Mouse (Mus musculus): ENCODE data around the gene Ick. TPM values are rescaled to one million over a fixed set of nuclear protein-coding genes. Genes with fewer than 3 reads are reported as not detected.
A peak's percentile ranks its signal among the peaks of the same experiment; 100 is the strongest.

The Ick gene
- polyA plus RNA-seq, 1 experiment from 2014 or later, result 30.6 TPM

GRCm38 (mm10) chr9:78105501-78105932 lies 3.5 kb upstream of the Ick start:
- ATAC-seq (ENCODE audit: low FRiP score), result no peak
- H3K9ac ChIP-seq (replicated peaks), result no peak overlapping the region
- H3K4me2 ChIP-seq, result no peak overlapping the region
- H3K27ac ChIP-seq (replicated peaks), result no peak overlapping the region
- H3K4me1 ChIP-seq, result peaks cover 27% of the 10 kb centered on the region
- WGBS, result 92% methylated on average over 6 of the region's 6 CpGs
- no peaks in the 10 kb centered on the region for H3K9me3 ChIP-seq (replicated peaks)
- peaks cover 9% of the 10 kb centered on the region for H3K36me3 ChIP-seq
- H3K27me3 ChIP-seq (replicated peaks), result no peaks in the 10 kb centered on the region
- no peak overlapping the region for H3K4me3 ChIP-seq (replicated peaks)

GRCm38 (mm10) chr9:78106821-78107220 lies 2.2 kb upstream of the Ick start:
- no peak for ATAC-seq (ENCODE audit: low FRiP score)
- Histone ChIP-seq H3K27ac (replicated peaks) (no peak overlapping the region), H3K4me2 (peak overlapping the region; percentile 86; the same call in 1 of the 2 replicates), H3K27me3 (replicated peaks) (no peaks in the 10 kb centered on the region), H3K36me3 (no peaks in the 10 kb centered on the region), H3K9me3 (replicated peaks) (no peaks in the 10 kb centered on the region), H3K4me3 (replicated peaks) (no peak overlapping the region), H3K9ac (replicated peaks) (no peak overlapping the region), H3K4me1 (peaks cover 27% of the 10 kb centered on the region)
- 83% methylated on average over 4 of the region's 4 CpGs for WGBS

GRCm38 (mm10) chr9:78107582-78107911 lies 1.4 kb upstream of the Ick start:
- Histone ChIP-seq H3K9me3 (replicated peaks) (no peaks in the 10 kb centered on the region), H3K36me3 (no peaks in the 10 kb centered on the region), H3K27me3 (replicated peaks) (no peaks in the 10 kb centered on the region), H3K4me2 (peak overlapping the region; percentile 86), H3K27ac (replicated peaks) (peak overlapping the region; percentile 94), H3K4me3 (replicated peaks) (peak overlapping the region; percentile 92), H3K4me1 (peaks cover 27% of the 10 kb centered on the region), H3K9ac (replicated peaks) (peak overlapping the region; percentile 93)
- 24% methylated on average over 6 of the region's 6 CpGs for WGBS
- no peak for ATAC-seq (ENCODE audit: low FRiP score)

GRCm38 (mm10) chr9:78107912-78108795 lies 838 bp upstream of the Ick start:
- ATAC-seq (ENCODE audit: low FRiP score), result peak; percentile 84
- no peaks in the 10 kb centered on the region for H3K9me3 ChIP-seq (replicated peaks)
- WGBS, result under 1% methylated on average over 87 of the region's 88 CpGs
- H3K4me2 ChIP-seq, result peak overlapping the region; percentile 86
- peak overlapping the region; percentile 92 for H3K4me3 ChIP-seq (replicated peaks)
- peak overlapping the region; percentile 94 for H3K27ac ChIP-seq (replicated peaks)
- peaks cover 30% of the 10 kb centered on the region for H3K4me1 ChIP-seq
- no peaks in the 10 kb centered on the region for H3K27me3 ChIP-seq (replicated peaks)
- H3K9ac ChIP-seq (replicated peaks), result peak overlapping the region; percentile 93
- no peaks in the 10 kb centered on the region for H3K36me3 ChIP-seq

GRCm38 (mm10) chr9:78109656-78110055 lies 664 bp downstream of the Ick start:
- Histone ChIP-seq H3K9ac (replicated peaks) (0 out of 2 replicates have a peak overlapping the region, but pooled peaks have one; percentile 22), H3K9me3 (replicated peaks) (no peaks in the 10 kb centered on the region), H3K4me3 (replicated peaks) (peak overlapping the region; percentile 92), H3K4me2 (peak overlapping the region; percentile 86), H3K27ac (replicated peaks) (no peak overlapping the region), H3K4me1 (peaks cover 37% of the 10 kb centered on the region), H3K36me3 (no peaks in the 10 kb centered on the region), H3K27me3 (replicated peaks) (no peaks in the 10 kb centered on the region)
- no peak for ATAC-seq (ENCODE audit: low FRiP score)
- WGBS, result 60% methylated on average over 5 of the region's 5 CpGs

- WGBS, result 76% methylated on average over 2 of the region's 2 CpGs
- Histone ChIP-seq H3K9ac (replicated peaks) (no peak overlapping the region), H3K27ac (replicated peaks) (no peak overlapping the region), H3K9me3 (replicated peaks) (no peaks in the 10 kb centered on the region), H3K27me3 (replicated peaks) (no peaks in the 10 kb centered on the region), H3K4me3 (replicated peaks) (no peak overlapping the region), H3K36me3 (no peaks in the 10 kb centered on the region), H3K4me1 (peaks cover 44% of the 10 kb centered on the region), H3K4me2 (no peak overlapping the region)
- no peak for ATAC-seq (ENCODE audit: low FRiP score)
Measured at GRCm38 (mm10) chr9:78111456-78111855, 2.5 kb downstream of the Ick start.

- Histone ChIP-seq H3K27me3 (replicated peaks) (no peaks in the 10 kb centered on the region), H3K4me3 (replicated peaks) (peak overlapping the region; percentile 72), H3K4me1 (peaks cover 30% of the 10 kb centered on the region), H3K9ac (replicated peaks) (peak overlapping the region; percentile 83), H3K36me3 (no peaks in the 10 kb centered on the region), H3K27ac (replicated peaks) (peak overlapping the region; percentile 92), H3K4me2 (peak overlapping the region; percentile 69), H3K9me3 (replicated peaks) (no peaks in the 10 kb centered on the region)
- WGBS, result 2% methylated on average over 47 of the region's 47 CpGs
- ATAC-seq (ENCODE audit: low FRiP score), result peak; percentile 84
Measured at GRCm38 (mm10) chr9:78112770-78113537, 4.0 kb downstream of the Ick start.

- H3K36me3 ChIP-seq, result no peaks in the 10 kb centered on the region
- H3K4me1 ChIP-seq, result peaks cover 30% of the 10 kb centered on the region
- peak overlapping the region; percentile 72 for H3K4me3 ChIP-seq (replicated peaks)
- H3K9ac ChIP-seq (replicated peaks), result peak overlapping the region; percentile 83
- H3K9me3 ChIP-seq (replicated peaks), result no peaks in the 10 kb centered on the region
- H3K27ac ChIP-seq (replicated peaks), result peak overlapping the region; percentile 92
- under 1% methylated on average over 14 of the region's 14 CpGs for WGBS
- H3K4me2 ChIP-seq, result peak overlapping the region; percentile 69
- H3K27me3 ChIP-seq (replicated peaks), result no peaks in the 10 kb centered on the region
- ATAC-seq (ENCODE audit: low FRiP score), result peak; percentile 26
Measured at GRCm38 (mm10) chr9:78113538-78113885, 4.5 kb downstream of the Ick start.

GRCm38 (mm10) chr9:78115746-78116145 lies 6.8 kb downstream of the Ick start:
- no peak for ATAC-seq (ENCODE audit: low FRiP score)
- Histone ChIP-seq H3K27me3 (replicated peaks) (no peaks in the 10 kb centered on the region), H3K4me3 (replicated peaks) (0 out of 2 replicates have a peak overlapping the region, but pooled peaks have one; percentile 72), H3K9ac (replicated peaks) (no peak overlapping the region), H3K36me3 (no peaks in the 10 kb centered on the region), H3K9me3 (replicated peaks) (no peaks in the 10 kb centered on the region), H3K4me1 (peaks cover 24% of the 10 kb centered on the region), H3K4me2 (peak overlapping the region; percentile 69), H3K27ac (replicated peaks) (no peak overlapping the region)
- 78% methylated on average over 9 of the region's 9 CpGs for WGBS

- Histone ChIP-seq H3K36me3 (0 out of 2 replicates have a peak, but pooled peaks cover 4% of the 10 kb centered on the region), H3K9ac (replicated peaks) (no peak overlapping the region), H3K4me2 (no peak overlapping the region), H3K9me3 (replicated peaks) (no peaks in the 10 kb centered on the region), H3K27ac (replicated peaks) (no peak overlapping the region), H3K27me3 (replicated peaks) (no peaks in the 10 kb centered on the region), H3K4me1 (peaks cover 23% of the 10 kb centered on the region), H3K4me3 (replicated peaks) (no peak overlapping the region)
- 98% methylated on average over 2 of the region's 2 CpGs for WGBS
- no peak for ATAC-seq (ENCODE audit: low FRiP score)
Measured at GRCm38 (mm10) chr9:78117690-78118089, 8.7 kb downstream of the Ick start.

GRCm38 (mm10) chr9:78121358-78121757 lies 12.4 kb downstream of the Ick start:
- no peaks in the 10 kb centered on the region for H3K9me3 ChIP-seq (replicated peaks)
- 0 out of 2 replicates have a peak, but pooled peaks cover 4% of the 10 kb centered on the region for H3K36me3 ChIP-seq
- H3K9ac ChIP-seq (replicated peaks), result no peak overlapping the region
- H3K27ac ChIP-seq (replicated peaks), result no peak overlapping the region; the same call in 1 of the 2 replicates
- no peak overlapping the region for H3K4me3 ChIP-seq (replicated peaks)
- ATAC-seq (ENCODE audit: low FRiP score), result no peak
- WGBS, result 91% methylated on average over 8 of the region's 8 CpGs
- peaks cover 8% of the 10 kb centered on the region for H3K4me1 ChIP-seq
- no peaks in the 10 kb centered on the region for H3K27me3 ChIP-seq (replicated peaks)
- no peak overlapping the region for H3K4me2 ChIP-seq

Measured in neural tube, embryonic 15.5 days (tissue).